Mouse (Mus musculus) telencephalon, adult 2 months (tissue): ENCODE data around the gene Ankdd1b.

Experiments
- DNase-seq: peaks from one replicate; pipeline ENCODE4 v3.0.0-alpha.2; 2011; ENCODE audit warnings: low read depth, low spot score

The Ankdd1b gene

DNA sequence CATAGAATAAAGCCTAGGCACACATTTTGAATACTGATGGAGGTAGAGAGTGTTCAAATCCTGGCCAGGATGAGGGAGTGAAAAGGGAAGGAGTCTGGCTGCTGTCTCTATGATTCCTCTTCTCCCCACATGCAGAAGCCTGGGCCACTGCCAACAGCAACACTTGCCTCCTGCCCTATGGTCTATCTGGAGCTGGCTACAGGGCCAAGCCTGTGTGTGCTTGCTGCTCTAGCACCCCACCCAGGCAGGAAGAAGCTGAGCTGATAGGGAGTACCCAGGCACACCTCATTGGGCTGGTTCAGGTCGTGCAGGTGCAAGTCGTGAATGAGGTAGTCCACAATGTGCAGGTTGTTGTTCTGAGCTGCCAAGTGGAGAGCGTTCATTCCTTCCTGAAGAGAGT lies 16.7 kb downstream of the Ankdd1b start:
- DNase-seq = no peak

DNA sequence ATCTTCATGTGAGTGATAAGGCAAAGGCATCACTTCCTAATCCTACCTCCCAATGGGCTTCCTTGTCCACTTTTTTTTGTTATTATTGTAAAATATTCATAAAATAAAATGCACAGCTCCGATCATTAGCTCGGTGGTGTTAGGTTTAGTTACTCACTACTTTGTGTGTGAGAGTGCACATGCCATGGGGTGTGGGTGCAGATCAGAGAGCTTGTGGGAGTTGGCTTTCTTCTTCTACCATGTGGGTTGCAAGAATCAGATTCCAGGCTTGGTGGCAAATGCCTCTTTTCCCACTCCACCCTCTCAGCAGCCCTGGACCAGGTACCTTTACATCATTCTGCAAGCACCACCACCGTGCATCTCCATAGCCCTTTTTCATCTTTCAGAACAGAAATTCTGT lies 18.4 kb downstream of the Ankdd1b start:
- DNase-seq = no peak

GRCm38 (mm10) chr13:96451386-96452140 lies 19.4 kb downstream of the Ankdd1b start:
- DNase-seq = no peak

DNA sequence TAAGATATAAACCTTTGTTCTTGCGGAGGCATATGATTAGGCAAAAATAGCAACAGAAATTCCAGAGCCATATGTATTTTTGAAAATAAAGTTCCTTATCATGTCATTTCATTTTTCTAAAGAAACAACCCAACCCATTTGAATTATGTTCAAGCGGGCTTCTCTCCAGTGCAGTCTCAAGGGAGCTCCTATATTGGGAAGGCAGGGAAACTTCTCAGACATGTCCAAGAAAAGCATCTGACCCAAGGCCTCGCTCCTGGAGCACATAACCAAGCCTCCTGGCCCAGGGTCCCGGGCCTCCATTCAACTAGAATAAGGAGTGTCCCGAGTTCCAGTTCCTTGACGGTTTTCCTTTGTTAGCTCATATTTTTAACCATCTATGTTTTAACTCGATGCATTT lies 20.1 kb downstream of the Ankdd1b start:
- DNase-seq = no peak

- DNase-seq = no peak
Observed at GRCm38 (mm10) chr13:96450205-96450856, 20.7 kb downstream of the Ankdd1b start.

GRCm38 (mm10) chr13:96440436-96440835 lies 30.6 kb downstream of the Ankdd1b start:
- no peak for DNase-seq

- DNase-seq = no peak
Observed at GRCm38 (mm10) chr13:96436921-96437320, 34.1 kb downstream of the Ankdd1b start.

DNA sequence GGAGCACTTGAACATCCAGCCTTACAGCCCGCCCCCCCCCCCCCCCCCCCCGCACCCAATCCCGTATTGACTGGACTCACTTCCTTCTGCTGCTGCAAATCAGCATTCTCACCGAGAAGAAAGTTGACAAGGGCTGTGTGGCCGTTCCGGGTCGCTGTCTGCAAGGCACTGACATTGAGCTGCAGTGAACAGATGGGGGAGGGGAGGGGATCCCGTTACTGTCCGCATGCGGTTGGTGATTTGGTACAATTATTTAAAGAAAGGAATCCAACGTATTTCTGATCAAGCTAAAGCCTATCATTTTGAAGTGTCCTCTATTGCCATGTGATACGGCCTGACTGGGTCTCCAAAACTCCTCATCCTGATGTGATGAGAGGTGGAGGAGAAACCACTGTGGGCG lies 35.2 kb downstream of the Ankdd1b start:
- DNase-seq = no peak

DNA sequence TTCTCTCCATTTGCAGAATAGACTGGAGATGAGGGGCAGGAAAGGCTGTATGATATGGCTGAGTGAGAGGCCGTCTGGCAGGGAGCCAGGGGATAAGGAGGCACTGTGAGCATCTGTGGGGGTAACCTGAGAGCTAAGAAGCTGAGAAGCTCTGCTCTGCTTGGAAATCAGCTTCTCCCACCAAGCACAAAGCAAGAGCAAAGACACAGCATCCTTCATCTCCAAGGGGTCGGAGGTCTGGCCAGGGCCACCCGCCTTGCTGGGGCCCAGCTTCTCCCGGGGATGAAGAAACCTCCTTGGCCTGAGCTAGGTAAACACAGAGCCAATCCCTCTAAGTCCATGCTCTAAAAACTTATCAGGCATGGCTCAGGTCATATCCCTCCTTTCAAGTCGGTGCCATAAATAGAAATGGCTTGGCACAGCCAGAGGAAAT lies 36.1 kb downstream of the Ankdd1b start:
- DNase-seq = no peak

- DNase-seq = no peak
Observed at GRCm38 (mm10) chr13:96433648-96434190, 37.3 kb downstream of the Ankdd1b start.

GRCm38 (mm10) chr13:96433041-96433440 lies 38.0 kb downstream of the Ankdd1b start:
- DNase-seq = no peak

DNA sequence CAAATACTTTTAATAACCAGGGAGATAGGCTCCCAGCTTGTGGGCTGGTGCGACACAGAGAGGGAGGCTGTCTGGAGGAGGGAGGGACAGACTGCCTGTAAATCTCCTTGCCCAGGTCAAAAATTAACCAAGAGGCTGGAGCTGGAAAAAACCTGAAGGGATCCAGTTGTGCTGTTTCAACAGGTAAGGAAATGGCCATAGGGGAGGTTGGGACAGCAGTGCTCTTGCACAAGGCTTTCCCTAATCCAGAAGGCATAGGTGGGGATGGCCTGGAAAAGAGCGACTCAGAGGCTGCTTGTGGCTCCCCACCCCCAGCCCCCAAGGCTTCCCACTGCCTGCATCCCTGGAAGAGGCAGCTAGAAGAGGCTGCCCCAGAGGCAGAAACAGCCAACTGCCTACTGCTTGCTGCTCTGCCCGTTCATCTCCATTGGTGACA lies 38.6 kb downstream of the Ankdd1b start:
- DNase-seq = no peak

- peak; percentile 54 for DNase-seq
Observed at GRCm38 (mm10) chr13:96431595-96432156, 39.3 kb downstream of the Ankdd1b start.

DNA sequence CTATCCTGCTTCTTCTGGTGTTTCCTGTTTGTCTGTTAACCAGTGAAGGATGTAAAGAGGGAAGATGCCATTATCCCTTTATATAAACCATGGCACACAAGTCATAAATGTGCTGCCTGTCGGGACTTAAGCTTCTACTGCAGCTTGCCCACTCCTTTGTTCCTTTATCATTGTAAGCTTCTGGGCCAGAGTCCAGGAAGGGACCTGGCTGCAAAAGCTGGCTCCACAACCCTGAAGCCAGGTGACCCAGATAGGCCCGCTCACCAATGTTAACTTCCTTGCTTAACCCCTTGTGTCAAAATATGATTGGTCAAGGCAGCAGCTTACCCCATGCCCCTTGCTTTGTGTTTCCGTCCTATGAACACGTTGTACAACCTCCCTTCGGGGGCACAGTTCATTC lies 42.5 kb downstream of the Ankdd1b start:
- DNase-seq = no peak

DNA sequence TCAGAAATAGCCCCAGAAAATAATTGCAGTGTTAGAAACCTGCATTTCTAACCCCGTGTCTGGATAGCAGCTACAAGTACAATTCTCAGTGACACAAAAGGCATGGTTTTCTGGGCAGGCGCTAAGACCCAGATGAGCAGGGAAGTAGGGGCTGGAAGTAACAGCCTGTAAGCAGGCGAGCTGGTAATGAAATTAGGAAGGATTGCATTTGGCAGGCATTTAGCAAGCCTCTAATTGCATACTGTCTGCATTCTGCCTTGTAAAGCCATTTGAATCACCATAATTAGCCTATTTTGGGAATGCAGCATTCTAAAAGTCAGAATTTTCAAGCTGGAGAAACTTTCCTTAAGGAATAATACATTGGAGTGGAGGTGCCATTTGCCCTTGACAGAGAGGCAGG lies 45.0 kb downstream of the Ankdd1b start:
- DNase-seq = peak; percentile 67

GRCm38 (mm10) chr13:96424496-96425274 lies 46.3 kb downstream of the Ankdd1b start:
- DNase-seq = no peak

GRCm38 (mm10) chr13:96421230-96421629 lies 49.8 kb downstream of the Ankdd1b start:
- DNase-seq = no peak

GRCm38 (mm10) chr13:96418487-96418886 lies 52.5 kb downstream of the Ankdd1b start:
- no peak for DNase-seq

DNA sequence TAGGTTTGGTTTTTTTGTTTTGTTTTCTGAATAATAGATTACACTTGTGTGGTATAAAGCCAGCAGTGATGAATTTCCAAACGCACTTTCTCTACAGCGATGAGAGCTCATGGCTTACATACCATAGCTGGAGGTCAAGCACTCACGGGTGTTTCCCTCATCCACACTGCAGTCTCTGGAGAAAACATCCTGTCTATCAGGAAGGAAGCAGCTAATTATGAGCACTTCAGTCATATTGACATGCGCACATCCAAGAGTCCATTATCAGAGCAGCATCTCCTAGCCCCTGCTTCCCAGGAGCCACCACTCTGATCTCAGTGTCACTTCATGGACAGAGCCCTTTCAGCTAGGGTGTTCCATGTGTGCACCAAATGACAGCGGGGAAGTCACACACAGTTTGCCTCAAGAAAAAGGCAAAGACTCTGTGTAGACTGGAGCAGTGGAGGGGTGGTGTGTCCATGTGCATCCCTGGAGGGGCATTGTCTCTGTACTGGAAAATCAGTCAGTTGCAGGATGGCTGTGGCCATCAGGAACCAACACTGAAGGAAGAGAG lies 53.7 kb downstream of the Ankdd1b start:
- no peak for DNase-seq

- no peak for DNase-seq
Observed at GRCm38 (mm10) chr13:96416380-96416779, 54.6 kb downstream of the Ankdd1b start.

GRCm38 (mm10) chr13:96414384-96414783 lies 56.6 kb downstream of the Ankdd1b start:
- DNase-seq = no peak
